Mouse (Mus musculus) heart, postnatal 14 days (tissue): ENCODE results near the gene Zfp64. TPM values are rescaled to one million over a fixed set of nuclear protein-coding genes. Genes with fewer than 3 reads are reported as not detected.
"Not testable (repeated sequence)": the region's sequence is repeated elsewhere in the genome, so short reads cannot be mapped to it uniquely, and the experiment has no call there.

ENCODE experiments used
- DNase-seq, 2 experiments: peaks; one replicate each; pipeline ENCODE4 v3.0.0; 2021 to 2022
- intact Hi-C: fragments of 180-260 bp; cut with DNase I; formaldehyde crosslinking; loops from one replicate; pipeline ENCODE4 v1.15.1; 2025
- total RNA-seq, 2 experiments: library from RNA; stranded (reverse); gene quantifications; 2 replicates each; pipeline ENCODE4 v1.2.3; 2021

The Zfp64 gene
- total RNA-seq, 2 experiments from 2014 or later: 8.7 to 8.9 TPM

- no peak for DNase-seq
- intact Hi-C loops: no loop called here
Measured at GRCm38 (mm10) chr2:168860922-168861740, 94.3 kb downstream of the Zfp64 start.

DNA sequence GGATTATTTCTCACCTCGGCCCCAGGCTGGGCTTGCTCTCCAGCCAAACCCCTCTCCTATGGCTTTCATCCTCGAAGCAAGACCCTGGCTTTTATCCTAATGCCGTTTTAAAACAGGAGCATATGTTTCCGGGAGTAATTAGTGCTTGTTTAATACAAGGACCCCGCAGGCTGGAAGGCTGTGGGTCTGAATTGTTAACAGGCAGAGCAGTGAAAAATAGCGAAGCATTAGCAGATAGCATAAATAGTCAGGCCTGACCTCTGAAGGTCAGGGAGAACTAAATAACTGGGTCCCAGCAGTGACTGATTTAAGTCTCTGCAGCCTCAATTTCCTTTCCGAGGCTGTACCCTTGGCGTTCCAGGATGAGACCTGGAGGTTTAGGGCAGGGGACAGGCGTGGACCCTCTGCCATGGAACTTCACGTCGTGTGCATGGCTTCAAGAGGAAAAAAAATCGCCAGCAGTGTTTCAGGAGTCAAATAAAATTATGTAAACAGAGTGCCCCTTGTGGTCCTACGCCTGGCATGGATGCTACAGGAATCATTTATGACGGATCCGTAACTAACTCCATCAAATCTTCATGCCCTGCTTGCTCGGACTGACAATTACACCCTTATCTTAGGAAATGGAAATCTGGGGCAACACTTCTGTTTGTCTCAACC, 95.2 kb downstream of the Zfp64 start:
- DNase-seq: no peak
- intact Hi-C loops: no loop called here

DNA sequence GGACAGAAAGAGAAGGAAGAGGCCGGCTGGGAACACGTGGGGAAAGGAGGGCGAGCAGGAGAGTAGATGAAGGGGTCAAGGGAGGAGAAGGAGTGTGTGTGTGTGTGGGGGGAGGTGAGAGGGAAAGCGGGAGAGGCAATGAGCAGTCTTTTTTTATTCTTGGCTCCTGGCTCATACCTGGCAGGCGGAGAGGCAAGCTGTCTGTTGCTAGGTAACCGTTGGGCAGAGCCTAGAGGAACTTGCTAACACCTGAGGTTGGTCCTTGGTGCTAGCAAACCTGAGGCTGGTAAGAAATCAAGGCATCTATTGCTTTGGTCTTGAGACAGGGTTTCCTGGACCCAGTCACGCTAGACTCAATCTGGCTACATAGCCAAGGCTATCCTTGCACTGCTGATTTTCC, 98.7 kb downstream of the Zfp64 start:
- intact Hi-C loops: no loop called here

GRCm38 (mm10) chr2:168854777-168855176, 100.6 kb downstream of the Zfp64 start:
- DNase-seq: no peak
- intact Hi-C loops: no loop called here

More for the DNA sequence above, 98.7 kb downstream of the Zfp64 start:
- no peak for DNase-seq

DNA sequence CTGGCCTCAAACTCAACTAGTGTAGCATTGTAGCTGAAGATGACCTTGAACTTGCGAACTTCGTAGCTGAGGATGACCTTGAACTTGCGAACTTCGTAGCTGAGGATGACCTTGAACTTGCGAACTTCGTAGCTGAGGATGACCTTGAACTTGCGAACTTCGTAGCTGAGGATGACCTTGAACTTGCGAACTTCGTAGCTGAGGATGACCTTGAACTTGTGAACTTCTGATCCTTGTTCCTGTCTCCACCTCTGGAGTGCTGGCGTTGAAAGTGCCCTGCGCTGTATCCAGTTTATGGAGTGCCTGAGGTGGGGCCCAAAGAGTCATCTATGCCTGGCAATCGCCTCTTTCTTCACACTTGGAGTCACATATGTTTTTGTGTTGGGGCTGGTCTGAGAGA, 101.5 kb downstream of the Zfp64 start:
- intact Hi-C loops, DNase-seq: not testable (repeated sequence)

DNA sequence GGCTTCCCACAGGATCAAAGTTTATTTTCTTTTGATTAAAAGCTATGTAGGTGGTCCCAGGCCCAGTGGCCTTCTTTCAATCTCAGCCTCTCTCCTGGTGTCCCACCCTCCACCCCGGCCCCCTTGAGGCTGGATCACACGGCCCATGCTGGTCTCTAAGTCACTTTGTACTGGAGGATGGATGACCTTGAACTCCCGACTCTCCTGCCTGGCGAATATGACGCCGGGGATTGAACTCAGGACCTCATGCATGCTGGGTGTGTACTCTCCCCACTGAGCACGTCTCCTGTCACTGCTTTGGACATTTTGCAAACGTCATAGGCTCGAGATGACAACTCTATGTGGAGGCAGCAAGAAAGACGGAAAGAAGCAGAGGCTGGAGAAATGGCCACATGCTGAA, 103.8 kb downstream of the Zfp64 start:
- intact Hi-C loops: no loop called here
- no peak for DNase-seq

- intact Hi-C loops: no loop called here
- DNase-seq: no peak
Measured at GRCm38 (mm10) chr2:168848553-168848952, 106.8 kb downstream of the Zfp64 start.

DNA sequence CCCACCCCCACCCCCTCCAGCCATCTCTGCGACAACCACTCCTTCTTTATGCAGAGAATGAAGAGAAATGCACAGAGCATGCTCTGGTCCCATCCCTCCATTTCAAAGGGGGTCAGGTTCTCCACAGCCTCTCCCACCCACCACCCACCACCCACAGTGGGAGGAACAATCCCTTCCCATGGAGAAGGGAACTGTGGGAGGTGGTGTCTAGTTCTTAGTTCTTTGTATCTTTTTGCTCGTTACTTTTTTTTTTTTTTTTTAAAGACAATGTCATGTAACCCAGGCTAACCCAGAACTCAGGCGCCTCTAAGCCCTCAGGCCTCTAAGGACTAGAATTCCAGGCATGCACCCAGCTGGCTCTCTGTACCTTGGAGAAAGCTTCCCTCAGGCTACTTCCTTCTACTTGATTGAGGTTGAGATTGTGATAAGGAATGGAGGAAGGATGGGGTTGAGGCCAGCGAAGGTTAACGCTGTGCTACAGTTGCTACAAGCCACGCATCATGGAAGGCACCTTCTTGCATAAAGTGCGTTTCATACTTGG, 109.1 kb downstream of the Zfp64 start:
- intact Hi-C loops: no loop called here
- DNase-seq: no peak

Other genes with a start within 250 kb of the Zfp64 start
- 10 to 100 TPM; 45.9 to 46.2 TPM for gene Atp9a, start 213.2 kb downstream of the Zfp64 start, total RNA-seq
- gene Sall4, start 187.6 kb downstream of the Zfp64 start, total RNA-seq: 1 to 10 TPM; 1.6 to 2.7 TPM